Mouse (Mus musculus): ENCODE results near the gene Gipr. TPM values are rescaled to one million over a fixed set of nuclear protein-coding genes. Genes with fewer than 3 reads are reported as not detected.
A peak's percentile ranks its signal among the peaks of the same experiment; 100 is the strongest.

Gene Gipr
- polyA plus RNA-seq (2015; fragmentation: Nextera tagmentation; extraction: Ambion mirVana), result 5.6 and 8.2 TPM in 2 replicates

DNA sequence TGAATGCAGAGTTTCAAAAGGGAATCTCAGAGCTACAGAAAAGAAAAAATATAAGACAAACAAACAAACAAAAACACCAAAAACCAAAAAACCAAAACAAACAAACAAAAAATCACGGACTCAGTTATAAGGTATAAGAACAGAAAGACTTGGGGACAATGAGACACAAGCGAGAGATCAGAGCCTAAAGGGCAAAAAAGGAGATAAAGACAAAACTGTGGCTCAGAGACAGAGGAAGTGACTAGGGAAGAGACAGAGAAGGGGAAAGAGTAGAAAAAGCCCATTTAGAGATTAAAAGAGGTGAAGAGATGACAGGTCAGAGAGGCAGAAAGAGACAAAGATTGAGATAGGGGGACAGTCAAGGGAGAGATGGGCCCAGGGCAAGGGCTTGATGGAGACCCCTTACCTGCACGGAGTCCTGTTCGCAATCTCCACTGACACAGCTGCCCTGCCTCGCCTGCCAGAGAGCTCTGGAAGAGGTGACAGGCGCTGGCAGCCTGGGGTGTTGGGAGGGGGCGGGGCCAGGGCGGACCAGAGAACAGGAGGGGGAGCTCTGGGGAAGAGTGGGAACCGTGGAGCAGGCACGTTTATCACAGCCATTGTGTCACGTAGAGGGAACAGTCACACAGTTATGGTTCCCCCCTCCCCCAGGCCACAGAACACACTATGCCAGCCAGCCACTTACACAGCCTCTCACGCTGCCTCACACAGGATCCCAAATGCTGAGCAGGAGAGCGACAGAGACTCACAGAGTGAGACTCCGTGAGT, at the start of gene Gipr:
Gene Gipr, minus strand, starts transcription at position 472 of the 768 bp plus-strand sequence.
- 8% methylated on average over 14 of the region's 14 CpGs for WGBS
- Histone ChIP-seq H3K9ac (ENCODE audit: low read length) (peak within 1 kb of the TSS; percentile 39; the same call in 1 of the 2 replicates), H3K27me3 (ENCODE audit: control insufficient read depth, insufficient read depth, low read depth, low read length) (peaks cover 6% of the 10 kb centered on the region; the same call in 1 of the 2 replicates), H3K4me2 (ENCODE audit: low read depth, low read length) (peak within 1 kb of the TSS; percentile 43), H3K9me3 (ENCODE audit: control insufficient read depth, low read length) (0 out of 2 replicates have a peak, but pooled peaks cover 4% of the 10 kb centered on the region), H3K4me3 (ENCODE audit: low read length) (peak within 1 kb of the TSS; percentile 19), H3K27ac (ENCODE audit: low read length) (peak within 1 kb of the TSS; percentile 47; the same call in 1 of the 2 replicates), H3K36me3 (ENCODE audit: control insufficient read depth, insufficient read depth, low read length) (no peaks in the 10 kb centered on the region), H3K4me1 (replicated peaks; ENCODE audit: control insufficient read depth, insufficient read depth, low read length) (peaks cover 32% of the 10 kb centered on the region)
- peak; percentile 47 for ATAC-seq (ENCODE audit: low read depth)

- no peak overlapping the region for H3K9ac ChIP-seq (ENCODE audit: low read length)
- H3K4me1 ChIP-seq (replicated peaks; ENCODE audit: control insufficient read depth, insufficient read depth, low read length), result peaks cover 5% of the 10 kb centered on the region; the same call in 1 of the 2 replicates
- H3K4me3 ChIP-seq (ENCODE audit: low read length), result no peak overlapping the region
- ATAC-seq (ENCODE audit: low read depth), result no peak
- H3K27ac ChIP-seq (ENCODE audit: low read length), result no peak overlapping the region
- WGBS, result 55% methylated on average over 9 of the region's 9 CpGs
- no peaks in the 10 kb centered on the region for H3K36me3 ChIP-seq (ENCODE audit: control insufficient read depth, insufficient read depth, low read length)
- no peaks in the 10 kb centered on the region; the same call in 1 of the 2 replicates for H3K27me3 ChIP-seq (ENCODE audit: control insufficient read depth, insufficient read depth, low read depth, low read length)
- no peak overlapping the region for H3K4me2 ChIP-seq (ENCODE audit: low read depth, low read length)
- H3K9me3 ChIP-seq (ENCODE audit: control insufficient read depth, low read length), result no peaks in the 10 kb centered on the region
These were observed 49.0 kb upstream of the Gipr start for GRCm38 (mm10) chr7:19214940-19215339.

DNA sequence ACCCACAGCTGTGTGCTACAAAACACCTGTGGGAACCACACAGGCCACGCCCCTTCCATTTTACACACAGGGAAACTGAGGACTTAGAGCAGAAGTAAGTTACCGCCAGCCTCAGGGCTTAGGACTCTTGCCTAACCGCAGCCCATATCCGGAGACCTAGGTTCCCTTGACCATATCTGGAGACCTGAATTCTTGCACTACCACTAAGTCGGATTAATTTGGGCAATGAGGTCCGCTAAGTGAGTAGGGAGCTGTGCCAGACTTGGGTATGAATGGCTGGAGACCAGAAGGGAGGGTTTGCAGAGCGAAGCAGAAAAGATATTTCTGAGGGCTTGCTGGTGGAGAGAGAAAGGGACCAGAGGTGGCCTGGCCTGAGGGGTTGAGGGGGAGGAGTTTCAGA, 48.4 kb upstream of the Gipr start:
- no peaks in the 10 kb centered on the region for H3K36me3 ChIP-seq (ENCODE audit: control insufficient read depth, insufficient read depth, low read length)
- no peak overlapping the region for H3K4me2 ChIP-seq (ENCODE audit: low read depth, low read length)
- H3K4me1 ChIP-seq (replicated peaks; ENCODE audit: control insufficient read depth, insufficient read depth, low read length), result peaks cover 5% of the 10 kb centered on the region; the same call in 1 of the 2 replicates
- no peak for ATAC-seq (ENCODE audit: low read depth)
- 68% methylated on average over 7 of the region's 7 CpGs for WGBS
- H3K4me3 ChIP-seq (ENCODE audit: low read length), result no peak overlapping the region
- H3K27me3 ChIP-seq (ENCODE audit: control insufficient read depth, insufficient read depth, low read depth, low read length), result no peaks in the 10 kb centered on the region; the same call in 1 of the 2 replicates
- H3K9ac ChIP-seq (ENCODE audit: low read length), result no peak overlapping the region
- no peak overlapping the region for H3K27ac ChIP-seq (ENCODE audit: low read length)
- no peaks in the 10 kb centered on the region for H3K9me3 ChIP-seq (ENCODE audit: control insufficient read depth, low read length)

- Histone ChIP-seq H3K4me2 (ENCODE audit: low read depth, low read length) (peak overlapping the region; percentile 85), H3K4me3 (ENCODE audit: low read length) (no peak overlapping the region; the same call in 1 of the 2 replicates), H3K9me3 (ENCODE audit: control insufficient read depth, low read length) (no peaks in the 10 kb centered on the region), H3K27ac (ENCODE audit: low read length) (no peak overlapping the region), H3K36me3 (ENCODE audit: control insufficient read depth, insufficient read depth, low read length) (no peaks in the 10 kb centered on the region), H3K27me3 (ENCODE audit: control insufficient read depth, insufficient read depth, low read depth, low read length) (no peaks in the 10 kb centered on the region; the same call in 1 of the 2 replicates), H3K4me1 (replicated peaks; ENCODE audit: control insufficient read depth, insufficient read depth, low read length) (peaks cover 5% of the 10 kb centered on the region; the same call in 1 of the 2 replicates), H3K9ac (ENCODE audit: low read length) (no peak overlapping the region)
- ATAC-seq (ENCODE audit: low read depth), result no peak
- WGBS, result 42% methylated on average over 2 of the region's 2 CpGs
These were observed 47.5 kb upstream of the Gipr start for GRCm38 (mm10) chr7:19213385-19213784.

- Histone ChIP-seq H3K9me3 (ENCODE audit: control insufficient read depth, low read length) (no peaks in the 10 kb centered on the region), H3K27me3 (ENCODE audit: control insufficient read depth, insufficient read depth, low read depth, low read length) (no peaks in the 10 kb centered on the region; the same call in 1 of the 2 replicates), H3K4me2 (ENCODE audit: low read depth, low read length) (peak within 1 kb of the TSS; percentile 85), H3K4me1 (replicated peaks; ENCODE audit: control insufficient read depth, insufficient read depth, low read length) (no peaks in the 10 kb centered on the region; the same call in 1 of the 2 replicates), H3K36me3 (ENCODE audit: control insufficient read depth, insufficient read depth, low read length) (no peaks in the 10 kb centered on the region), H3K9ac (ENCODE audit: low read length) (peak within 1 kb of the TSS; percentile 67), H3K4me3 (ENCODE audit: low read length) (peak within 1 kb of the TSS; percentile 57), H3K27ac (ENCODE audit: low read length) (no peak within 1 kb of the TSS)
- 3% methylated on average over 23 of the region's 30 CpGs for WGBS
- ATAC-seq (ENCODE audit: low read depth), result peak; percentile 84
These were observed 46.2 kb upstream of the Gipr start, which contains the start of gene Gpr4 for GRCm38 (mm10) chr7:19211996-19212755. Gene Gpr4 (plus strand): TSS chr7:19212538.

DNA sequence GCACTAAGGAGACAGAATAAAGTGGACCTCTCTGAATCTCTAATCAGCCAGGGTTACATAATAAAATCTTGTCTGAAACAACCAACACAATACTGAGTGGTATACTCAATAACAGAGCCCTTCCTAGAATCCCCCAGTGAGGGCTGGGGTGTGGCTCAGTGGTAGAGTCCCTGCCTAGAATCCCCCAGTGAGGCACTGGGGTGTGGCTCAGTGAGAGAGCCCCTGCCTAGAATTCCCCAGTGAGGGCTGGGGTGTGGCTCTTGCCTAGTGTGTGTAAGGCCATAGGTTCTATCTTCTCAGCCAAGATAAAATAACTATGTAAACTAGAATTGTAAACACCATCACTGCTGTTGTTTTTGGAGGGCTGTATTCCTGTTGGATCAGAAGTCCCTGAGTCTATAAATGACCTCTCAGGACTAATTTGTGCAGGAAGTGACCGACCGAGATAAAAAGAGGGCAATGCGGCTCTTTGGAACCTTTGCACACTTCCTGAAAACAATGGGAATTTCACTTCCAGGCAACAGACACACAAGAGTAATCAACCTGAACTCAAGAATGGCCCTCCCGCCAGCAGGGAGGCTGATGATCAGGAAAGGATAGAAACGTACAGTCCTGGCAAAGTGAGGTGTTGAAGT, 45.2 kb upstream of the Gipr start:
- H3K27ac ChIP-seq (ENCODE audit: low read length), result no peak overlapping the region
- H3K36me3 ChIP-seq (ENCODE audit: control insufficient read depth, insufficient read depth, low read length), result no peaks in the 10 kb centered on the region
- 45% methylated on average over 5 of the region's 5 CpGs for WGBS
- ATAC-seq (ENCODE audit: low read depth), result no peak
- no peaks in the 10 kb centered on the region; the same call in 1 of the 2 replicates for H3K4me1 ChIP-seq (replicated peaks; ENCODE audit: control insufficient read depth, insufficient read depth, low read length)
- H3K4me2 ChIP-seq (ENCODE audit: low read depth, low read length), result no peak overlapping the region
- no peak overlapping the region for H3K4me3 ChIP-seq (ENCODE audit: low read length)
- H3K9ac ChIP-seq (ENCODE audit: low read length), result no peak overlapping the region
- H3K27me3 ChIP-seq (ENCODE audit: control insufficient read depth, insufficient read depth, low read depth, low read length), result no peaks in the 10 kb centered on the region; the same call in 1 of the 2 replicates
- H3K9me3 ChIP-seq (ENCODE audit: control insufficient read depth, low read length), result no peaks in the 10 kb centered on the region

DNA sequence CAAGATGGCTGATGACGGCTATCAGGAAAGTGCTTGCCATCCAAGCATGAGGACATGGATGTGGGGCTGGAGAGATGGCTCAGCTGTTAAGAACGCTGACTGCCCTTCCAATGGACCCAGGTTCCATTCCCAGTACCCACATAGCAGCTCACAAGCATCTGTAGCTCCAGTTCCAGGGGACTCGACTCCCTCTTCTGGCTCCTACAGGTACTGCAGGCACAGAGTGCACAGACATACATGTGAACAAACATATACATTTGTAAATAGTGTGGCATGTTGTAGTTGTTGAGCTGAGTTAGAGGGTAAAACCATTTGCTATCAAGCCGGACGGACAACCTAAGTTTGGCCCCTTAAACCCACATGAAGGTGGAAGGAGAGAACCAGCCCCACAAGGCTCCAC, 44.1 kb upstream of the Gipr start:
- H3K27ac ChIP-seq (ENCODE audit: low read length), result no peak overlapping the region
- no peaks in the 10 kb centered on the region for H3K9me3 ChIP-seq (ENCODE audit: control insufficient read depth, low read length)
- no peak overlapping the region for H3K4me2 ChIP-seq (ENCODE audit: low read depth, low read length)
- H3K9ac ChIP-seq (ENCODE audit: low read length), result no peak overlapping the region
- no peak overlapping the region for H3K4me3 ChIP-seq (ENCODE audit: low read length)
- 87% methylated on average over 5 of the region's 5 CpGs for WGBS
- ATAC-seq (ENCODE audit: low read depth), result no peak
- H3K27me3 ChIP-seq (ENCODE audit: control insufficient read depth, insufficient read depth, low read depth, low read length), result no peaks in the 10 kb centered on the region; the same call in 1 of the 2 replicates
- H3K36me3 ChIP-seq (ENCODE audit: control insufficient read depth, insufficient read depth, low read length), result peaks cover 2% of the 10 kb centered on the region; the same call in 1 of the 2 replicates
- no peaks in the 10 kb centered on the region; the same call in 1 of the 2 replicates for H3K4me1 ChIP-seq (replicated peaks; ENCODE audit: control insufficient read depth, insufficient read depth, low read length)

DNA sequence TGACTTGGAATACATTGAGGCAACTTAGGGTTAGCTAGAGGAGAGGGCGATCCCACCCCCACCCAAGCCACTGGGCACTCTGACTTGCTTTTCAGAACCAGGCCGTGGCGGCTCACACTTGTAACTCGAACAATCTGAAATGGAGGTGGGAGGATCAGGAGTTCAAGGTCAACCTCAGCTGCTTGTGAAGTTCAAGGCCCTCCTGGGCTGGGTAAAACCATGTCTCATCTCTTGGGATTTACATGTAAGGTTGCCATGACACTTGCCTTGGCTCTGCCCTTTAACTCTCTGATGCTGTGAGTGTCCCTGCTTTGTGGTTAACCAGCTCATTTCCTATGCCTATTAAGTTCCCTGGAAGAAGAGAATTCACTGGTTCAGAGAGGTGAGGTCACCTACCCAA, 43.6 kb upstream of the Gipr start:
- WGBS, result 79% methylated on average over 4 of the region's 4 CpGs
- no peak for ATAC-seq (ENCODE audit: low read depth)
- Histone ChIP-seq H3K9me3 (ENCODE audit: control insufficient read depth, low read length) (no peaks in the 10 kb centered on the region), H3K27me3 (ENCODE audit: control insufficient read depth, insufficient read depth, low read depth, low read length) (no peaks in the 10 kb centered on the region; the same call in 1 of the 2 replicates), H3K4me1 (replicated peaks; ENCODE audit: control insufficient read depth, insufficient read depth, low read length) (no peaks in the 10 kb centered on the region; the same call in 1 of the 2 replicates), H3K4me3 (ENCODE audit: low read length) (no peak overlapping the region), H3K36me3 (ENCODE audit: control insufficient read depth, insufficient read depth, low read length) (peaks cover 4% of the 10 kb centered on the region), H3K27ac (ENCODE audit: low read length) (no peak overlapping the region), H3K9ac (ENCODE audit: low read length) (no peak overlapping the region), H3K4me2 (ENCODE audit: low read depth, low read length) (no peak overlapping the region)
